Mouse (Mus musculus): Measurements from ENCODE around the gene Pgk1.

Gene Pgk1

DNA sequence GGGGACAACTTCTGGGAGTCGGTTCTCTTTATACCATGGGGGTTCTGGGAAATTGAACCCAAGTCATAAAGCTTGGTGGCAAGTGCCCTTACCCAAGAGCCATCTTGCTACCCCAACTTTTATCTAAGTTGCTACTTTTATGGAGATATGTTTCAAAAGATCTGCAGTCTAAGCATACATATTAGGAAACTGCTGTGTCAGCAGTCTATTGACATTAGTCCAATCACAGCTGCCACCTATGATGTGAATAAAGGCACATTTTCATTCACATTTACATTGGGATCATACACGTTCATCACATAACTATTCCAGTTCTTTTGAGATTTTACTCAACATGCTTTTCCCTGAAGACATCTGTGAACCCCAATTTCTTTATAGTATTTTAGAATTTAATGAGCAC is 22.2 kb downstream of the Pgk1 start:
- DNase-seq (ENCODE audit: low read depth in 2 of 2, low spot score in 2 of 2) = no peak

GRCm38 (mm10) chrX:106219171-106220032 is 32.5 kb downstream of the Pgk1 start:
- DNase-seq (ENCODE audit: low read depth in 2 of 2, low spot score in 2 of 2) = peak; percentile 49 to 52

DNA sequence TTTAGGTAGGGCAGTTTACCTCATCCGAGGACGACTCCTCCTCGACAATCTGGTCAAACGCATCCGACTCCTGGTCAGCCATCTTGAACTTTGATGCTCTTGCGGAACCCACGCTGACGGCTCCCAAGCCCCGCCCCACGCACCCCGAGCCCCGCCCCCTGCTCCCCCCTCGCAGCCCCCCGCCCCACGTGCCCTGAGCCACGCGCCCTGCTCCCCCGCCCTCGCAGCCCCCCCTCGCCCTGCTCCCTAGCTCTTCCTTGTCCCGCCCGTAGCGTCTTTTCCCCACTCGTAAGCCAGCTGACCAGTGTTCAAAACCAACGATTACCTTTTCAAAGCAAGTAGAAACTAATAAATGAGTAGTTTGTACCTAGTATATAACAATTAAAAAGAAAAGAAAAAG is 34.2 kb downstream of the Pgk1 start, which contains the start of gene Taf9b:
Taf9b (minus strand) TSS at position 101 of the 400 bp plus-strand sequence.
- no peak for DNase-seq (ENCODE audit: low read depth in 2 of 2, low spot score in 2 of 2)
